Mouse (Mus musculus) regulatory T cell (primary cell): Measurements from ENCODE around the gene Antxrl.

Source experiments
- in situ Hi-C: fragments of 300-600 bp; cut with MboI, MseI; formaldehyde crosslinking; loops from one replicate; pipeline ENCODE4 v1.15.1; 2025; ENCODE audit warnings: high pct_unique_total_duplicates

The Antxrl gene

DNA sequence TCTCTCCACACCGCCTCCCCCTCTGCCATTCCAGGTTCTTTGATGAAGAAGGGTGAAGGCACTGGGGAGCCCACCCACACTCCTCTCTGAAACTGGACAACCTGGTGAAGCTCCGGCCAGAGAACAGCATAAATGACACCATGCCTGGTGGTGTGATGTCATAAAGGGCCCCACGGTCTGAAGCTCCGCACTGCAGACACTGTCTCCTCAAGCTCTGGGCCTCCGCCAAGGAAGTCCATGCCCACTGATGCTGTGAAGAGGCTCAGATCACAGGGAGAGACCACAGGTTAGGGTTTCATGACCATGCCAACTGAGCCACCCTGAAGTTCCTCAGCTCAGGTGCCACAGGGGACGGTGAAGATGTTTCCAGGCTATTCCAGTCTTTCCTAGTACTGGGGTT is at the start of gene Antxrl:
TSS of gene Antxrl (plus strand) at position 192 of the 400 bp plus-strand sequence.
- in situ Hi-C loops: no loop called here

DNA sequence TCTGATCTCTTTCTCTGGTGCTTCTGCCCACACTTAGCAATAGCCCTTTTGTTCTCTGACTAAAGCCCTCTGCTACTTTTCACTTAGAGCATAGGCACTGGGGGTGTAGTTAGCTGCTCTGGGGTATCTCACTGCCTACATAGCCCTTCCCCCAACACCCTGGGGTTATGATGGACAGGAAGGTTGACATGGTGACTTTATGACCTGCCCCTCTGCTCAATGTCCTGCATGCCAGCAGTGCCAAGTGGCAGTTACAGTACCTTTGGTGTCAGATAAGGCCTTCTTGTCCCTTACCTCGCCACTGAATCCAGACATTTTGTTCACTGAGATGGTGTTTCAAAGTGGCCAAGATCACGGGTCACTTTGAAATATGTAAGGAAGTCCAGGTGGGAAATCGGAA is 37.4 kb upstream of the Antxrl start, which contains the start of gene Gm30083:
TSS of gene Gm30083 (minus strand) at position 120 of the 400 bp plus-strand sequence.
- in situ Hi-C loops: no loop called here

DNA sequence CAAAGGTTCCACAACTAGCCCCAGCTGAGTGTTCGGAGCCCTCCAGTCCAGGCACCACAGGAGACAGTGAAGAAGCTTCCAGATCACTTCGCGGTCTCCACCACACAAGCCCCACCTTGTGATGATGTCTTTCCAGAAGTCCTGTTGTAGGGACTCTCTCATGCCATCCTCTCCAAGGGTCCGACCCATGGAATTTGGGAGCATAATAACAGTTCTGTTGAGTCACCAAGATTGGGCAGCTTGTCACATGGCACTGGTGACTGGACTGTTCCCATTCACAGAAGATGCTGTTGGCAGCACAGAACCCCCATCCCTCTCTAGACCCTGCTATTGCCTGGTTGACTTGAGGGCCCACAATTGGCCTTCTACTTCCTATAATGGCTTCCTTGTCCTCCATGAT is 36.1 kb upstream of the Antxrl start, which contains the start of gene Gm5460:
TSS of gene Gm5460 (plus strand) at position 378 of the 400 bp plus-strand sequence.
- in situ Hi-C loops: no loop called here

DNA sequence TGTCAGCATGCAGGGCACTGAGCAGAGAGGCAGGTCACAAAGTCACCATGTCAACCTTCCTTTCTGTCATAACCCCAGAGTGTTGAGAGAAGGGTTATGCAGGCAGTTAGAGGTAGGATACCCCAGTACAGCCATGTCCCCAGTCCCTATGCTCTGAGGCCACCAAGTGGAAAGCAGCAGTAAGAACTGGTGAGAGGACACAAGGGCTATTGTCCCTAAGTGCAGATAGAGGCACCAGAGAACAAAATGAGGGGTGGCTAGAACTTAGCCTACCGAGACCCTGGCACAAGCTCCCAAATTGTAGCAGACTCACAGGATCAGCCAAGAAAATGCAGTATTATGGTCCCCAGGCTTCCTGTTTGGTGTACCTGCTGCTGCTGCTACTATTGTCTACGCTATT is 35.6 kb upstream of the Antxrl start:
- in situ Hi-C loops: no loop called here

DNA sequence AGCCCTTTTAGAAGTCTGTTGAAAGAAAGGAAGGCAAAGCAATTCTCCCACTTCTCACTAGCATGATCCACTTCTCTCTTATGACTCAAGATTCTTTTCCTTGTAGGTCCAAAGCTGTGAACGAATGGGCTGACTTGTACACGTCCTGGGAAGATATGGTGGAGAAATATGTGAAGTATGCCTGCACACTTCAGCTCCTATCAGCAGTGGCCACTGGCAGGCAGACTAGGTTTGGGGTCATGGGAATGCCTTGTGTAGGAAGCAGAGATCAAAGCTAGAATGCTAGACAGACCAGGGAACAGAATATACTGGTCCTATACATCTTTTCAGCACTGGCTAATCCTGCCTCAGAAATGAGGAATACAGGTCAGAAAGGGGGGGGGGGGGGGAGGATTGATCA is 25.8 kb upstream of the Antxrl start:
- in situ Hi-C loops: loop anchor here (10.0 kb wide), 1 partner anchor 1558 kb away; no protein-coding TSS in a partner anchor

DNA sequence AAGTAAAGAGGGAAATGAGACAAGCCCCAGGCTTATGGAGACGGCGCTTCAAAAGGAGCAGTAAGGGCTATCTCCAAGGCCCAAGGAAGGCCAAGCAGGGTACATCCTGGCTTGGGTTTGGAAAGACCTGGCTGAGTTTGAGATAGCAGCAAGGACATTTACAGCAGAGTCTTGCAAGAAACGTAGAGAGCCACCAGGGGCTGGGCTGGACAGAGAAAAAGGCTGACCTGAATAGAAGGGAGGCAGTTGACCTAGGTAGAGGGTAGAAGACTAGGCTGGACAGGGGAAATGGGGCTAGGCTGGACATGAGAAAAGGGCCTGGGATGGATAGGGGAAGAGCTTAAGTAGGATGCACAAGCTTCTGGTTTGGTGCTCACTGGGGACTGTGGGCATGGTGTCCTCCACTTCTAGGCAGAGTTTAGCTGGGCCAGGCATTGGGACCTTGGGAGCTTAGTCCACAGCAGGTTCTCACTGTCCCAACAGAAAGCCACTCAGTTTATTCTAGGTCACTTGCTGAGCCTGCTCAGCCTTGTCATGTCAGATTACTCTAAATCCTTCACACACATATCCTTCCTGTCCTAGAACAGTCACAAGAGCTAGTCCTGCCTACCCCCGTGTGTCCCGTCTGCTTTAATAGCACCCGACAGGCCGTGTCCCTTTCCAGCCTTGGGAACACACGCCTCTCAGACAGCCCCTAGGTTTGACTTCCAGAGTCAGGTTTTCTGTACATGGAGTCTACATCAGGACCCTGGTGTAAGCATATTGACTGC is 18.5 kb upstream of the Antxrl start:
- in situ Hi-C loops: no loop called here

DNA sequence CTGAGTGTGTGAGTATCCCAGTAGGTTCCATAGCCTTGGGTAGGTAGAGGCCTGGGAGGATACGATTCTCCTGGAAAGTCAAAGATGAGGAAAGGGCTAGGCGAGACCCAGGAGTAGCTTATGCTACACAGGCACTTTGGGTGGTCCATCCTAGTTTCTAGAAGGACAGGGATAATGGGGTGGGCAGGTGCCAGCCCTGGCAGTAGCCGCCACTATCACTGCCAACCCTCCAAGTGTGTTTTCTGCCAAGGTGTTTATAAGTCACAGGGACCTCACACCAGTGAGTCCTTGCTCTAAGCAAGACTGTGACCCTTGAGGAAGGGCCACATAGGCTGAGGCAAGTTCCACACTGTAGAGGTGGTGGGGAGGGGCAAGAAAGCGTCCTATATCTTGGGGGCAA is 11.3 kb upstream of the Antxrl start:
- in situ Hi-C loops: no loop called here

DNA sequence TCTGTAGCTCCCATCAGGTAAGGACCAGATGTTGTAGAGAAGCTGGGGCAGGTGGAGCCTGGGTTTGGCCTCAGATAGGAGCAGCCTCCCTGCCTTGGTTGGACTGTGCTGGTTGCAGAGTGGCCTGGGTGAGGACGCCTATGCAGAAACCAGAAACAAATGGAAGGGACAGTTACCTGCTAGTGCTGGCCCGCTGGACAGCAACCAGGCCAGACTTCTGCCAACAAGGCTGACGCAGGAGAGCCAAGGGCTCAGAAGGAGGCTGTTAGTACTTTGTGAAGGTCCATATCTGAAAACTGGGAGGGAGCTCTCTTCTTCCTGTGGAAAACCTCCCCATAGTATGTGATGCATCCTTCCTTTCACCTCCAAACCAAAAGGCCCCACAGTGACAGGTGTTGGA is 9.2 kb upstream of the Antxrl start:
- in situ Hi-C loops: no loop called here

DNA sequence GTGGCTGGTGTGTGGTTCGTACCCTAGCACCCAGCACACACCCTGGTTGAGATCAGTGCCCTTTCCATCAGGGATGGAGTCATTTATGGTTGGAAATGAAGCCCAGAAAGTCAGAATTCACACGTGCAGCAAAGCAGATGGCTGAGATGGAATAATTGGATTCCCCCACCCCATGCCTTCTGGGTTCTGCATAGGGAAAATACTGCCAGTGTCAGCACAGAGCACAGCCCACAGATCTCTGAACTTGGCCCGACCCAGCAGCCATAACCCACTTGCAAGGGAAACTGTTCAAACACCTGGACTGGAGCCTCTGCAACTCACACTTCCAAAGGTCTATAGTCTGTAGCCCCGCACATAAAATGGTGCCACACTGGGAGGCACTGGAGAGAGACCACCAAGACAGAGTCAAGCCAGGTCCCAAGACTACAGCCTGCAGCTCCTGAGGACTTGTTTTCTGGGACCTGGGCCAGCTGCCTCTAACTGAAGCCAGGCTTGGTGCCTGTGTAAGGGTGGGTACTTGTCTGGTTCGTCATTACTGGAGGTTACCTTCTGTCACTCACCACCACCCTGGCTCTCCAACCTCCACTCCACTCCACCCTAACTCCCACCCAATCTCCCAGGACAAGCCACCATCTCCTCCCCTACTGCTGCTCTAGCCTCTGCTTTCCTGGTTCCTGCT is 2.3 kb upstream of the Antxrl start:
- in situ Hi-C loops: no loop called here

DNA sequence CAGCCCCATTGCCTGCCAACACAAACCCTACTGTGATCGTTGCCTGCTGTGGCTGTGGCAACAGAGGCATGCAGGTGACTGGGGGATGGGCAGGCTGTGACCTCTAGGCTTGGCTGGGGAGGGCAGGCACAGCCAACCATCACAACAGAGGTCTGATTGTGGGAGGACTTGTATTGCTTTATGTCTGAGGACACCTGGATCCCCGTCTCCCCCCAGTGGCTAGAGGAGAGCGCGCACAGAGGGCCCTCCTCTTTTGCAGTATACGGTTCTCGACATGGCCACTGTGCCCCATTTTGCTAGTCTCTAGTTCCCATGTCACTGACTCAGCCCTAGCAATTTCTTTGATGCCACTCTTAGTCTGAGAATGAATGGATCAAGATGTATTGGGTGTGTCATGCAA is 19.2 kb downstream of the Antxrl start:
- in situ Hi-C loops: no loop called here

DNA sequence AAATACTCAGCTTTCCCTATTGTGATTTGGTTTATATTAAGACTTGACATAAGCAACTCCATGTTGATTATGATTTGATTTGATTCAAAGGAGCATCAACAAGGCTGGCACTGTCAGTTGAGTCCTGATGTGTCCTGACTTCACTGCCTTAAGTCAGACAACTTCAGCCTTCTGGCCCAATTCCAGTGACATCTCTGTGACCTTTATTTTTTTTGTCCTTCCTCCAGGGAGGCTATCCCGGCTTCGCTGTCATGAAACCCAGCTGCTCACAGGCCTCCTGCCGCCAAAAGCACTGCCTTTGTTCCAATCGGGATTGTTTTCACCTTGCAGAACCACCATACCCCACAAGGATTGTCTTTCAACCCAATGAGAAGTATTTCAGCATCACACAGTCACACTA is 22.8 kb downstream of the Antxrl start:
- in situ Hi-C loops: loop anchor here (25.0 kb wide), 1 partner anchor 487 kb away; no protein-coding TSS in a partner anchor

DNA sequence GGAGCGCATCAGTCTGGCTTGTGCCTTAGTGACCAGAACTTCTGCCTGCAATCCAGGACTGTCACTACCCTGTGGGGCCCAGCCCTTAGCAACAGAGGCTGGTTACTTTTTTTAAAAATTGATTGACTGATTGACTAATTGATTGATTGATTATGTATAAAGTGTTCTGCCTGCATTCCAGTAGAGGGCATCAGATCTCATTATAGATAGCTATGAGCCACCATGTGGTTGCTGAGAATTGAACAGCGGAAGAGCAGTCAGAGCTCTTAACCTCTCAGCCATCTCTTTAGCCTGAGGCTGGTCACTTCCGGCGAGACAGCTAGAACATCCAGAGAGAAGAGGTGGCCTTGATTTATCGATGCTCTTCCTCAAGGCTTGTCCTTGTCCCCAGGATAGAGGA is 24.7 kb downstream of the Antxrl start:
- in situ Hi-C loops: loop anchor here (25.0 kb wide), 1 partner anchor 485 kb away; no protein-coding TSS in a partner anchor

DNA sequence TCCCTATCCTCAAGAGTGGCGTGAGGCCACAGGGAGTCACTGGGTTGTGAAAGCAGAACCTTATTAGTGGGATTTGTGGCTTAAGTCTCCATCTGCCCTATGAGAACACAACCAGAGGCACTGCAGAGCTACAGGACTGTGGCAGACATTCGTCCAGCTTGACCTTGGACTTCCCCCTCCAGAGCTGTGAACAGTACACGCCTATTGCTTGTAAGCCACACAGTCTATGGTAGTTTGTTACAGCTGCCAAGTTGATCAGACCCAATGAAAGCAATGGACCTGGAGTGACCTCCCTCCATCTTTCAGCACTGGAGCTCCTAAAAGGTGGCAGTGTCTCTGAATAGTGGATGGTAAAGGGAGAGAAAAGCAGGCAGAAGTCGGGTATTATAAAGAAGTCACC is 25.8 kb downstream of the Antxrl start:
- in situ Hi-C loops: loop anchor here (25.0 kb wide), 1 partner anchor 484 kb away; no protein-coding TSS in a partner anchor

DNA sequence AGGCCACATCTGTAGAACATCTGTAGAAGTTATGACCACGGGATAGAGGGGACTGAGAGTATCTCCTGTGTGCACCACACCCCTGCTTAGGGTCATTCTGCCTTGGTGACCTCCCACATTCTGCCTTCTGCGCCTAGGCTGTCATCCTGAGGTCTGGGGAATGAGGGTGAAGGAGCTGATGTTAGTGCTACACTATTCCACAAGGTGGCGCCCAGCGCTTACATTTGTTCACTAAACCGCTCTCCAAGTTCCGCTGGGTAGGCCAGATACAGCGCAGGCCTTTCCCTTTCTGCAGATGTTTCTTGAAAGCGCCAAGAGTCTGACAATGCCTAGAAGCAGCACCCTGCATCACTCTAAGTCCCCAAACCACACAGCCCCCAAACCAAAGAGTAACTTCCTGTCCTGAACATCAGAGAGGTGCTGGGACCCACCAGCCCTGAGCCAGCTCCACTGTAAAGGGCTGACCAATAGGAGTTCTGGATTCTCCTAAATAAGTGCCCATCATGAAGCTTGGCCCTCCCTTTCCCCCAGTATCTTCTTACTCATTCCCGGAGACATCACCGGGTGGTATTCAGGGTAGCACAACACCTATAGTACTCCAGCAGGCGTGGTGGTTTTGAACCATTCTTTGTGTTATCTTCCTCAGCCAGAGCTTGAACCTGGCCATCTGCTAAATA is 28.0 kb downstream of the Antxrl start:
- in situ Hi-C loops: loop anchor here (25.0 kb wide), 1 partner anchor 482 kb away; no protein-coding TSS in a partner anchor

DNA sequence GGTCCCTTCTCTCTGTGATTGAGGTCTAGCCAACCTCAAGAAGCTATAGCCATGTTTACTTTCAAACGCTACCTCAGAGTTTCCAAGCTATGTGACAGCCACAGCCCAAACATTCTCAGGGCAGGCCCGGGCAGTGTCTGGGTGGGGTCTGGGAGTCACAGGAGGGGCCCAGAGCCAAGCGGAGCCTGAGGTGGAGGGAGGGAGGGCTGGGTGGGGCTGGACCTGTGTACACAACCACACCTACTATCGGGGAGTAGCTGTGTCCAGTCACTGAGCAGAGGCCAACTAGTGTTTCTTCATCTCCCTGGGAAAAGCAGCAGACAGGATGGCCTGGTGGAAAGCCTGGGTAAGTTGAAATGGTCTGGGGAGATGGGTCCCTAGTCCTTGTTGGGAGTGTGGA is 33.2 kb downstream of the Antxrl start, which contains the start of gene Anxa8:
TSS of gene Anxa8 (plus strand) at position 251 of the 400 bp plus-strand sequence.
- in situ Hi-C loops: loop anchor here (25.0 kb wide), 1 partner anchor 477 kb away; no protein-coding TSS in a partner anchor

DNA sequence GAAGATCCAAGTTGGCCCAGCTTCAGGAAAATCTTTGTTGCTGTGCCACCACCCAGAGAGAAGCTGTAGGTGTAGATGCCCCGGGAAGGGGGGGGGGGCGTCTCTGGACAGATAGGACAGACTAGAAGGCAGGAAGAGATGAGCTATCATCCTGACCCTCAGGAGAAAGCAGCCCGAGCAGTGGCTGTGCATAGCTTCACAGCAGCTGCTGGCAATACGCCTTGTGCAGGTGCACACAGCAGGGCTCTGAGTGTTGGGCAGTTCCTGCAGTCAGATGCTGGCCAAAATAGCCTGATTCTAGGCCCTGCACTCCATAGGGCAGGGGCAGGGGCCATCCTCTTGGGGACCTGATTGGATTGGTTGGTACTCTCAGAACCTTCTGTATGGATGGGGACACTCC is 34.3 kb downstream of the Antxrl start:
- in situ Hi-C loops: loop anchor here (25.0 kb wide), 1 partner anchor 475 kb away; no protein-coding TSS in a partner anchor

DNA sequence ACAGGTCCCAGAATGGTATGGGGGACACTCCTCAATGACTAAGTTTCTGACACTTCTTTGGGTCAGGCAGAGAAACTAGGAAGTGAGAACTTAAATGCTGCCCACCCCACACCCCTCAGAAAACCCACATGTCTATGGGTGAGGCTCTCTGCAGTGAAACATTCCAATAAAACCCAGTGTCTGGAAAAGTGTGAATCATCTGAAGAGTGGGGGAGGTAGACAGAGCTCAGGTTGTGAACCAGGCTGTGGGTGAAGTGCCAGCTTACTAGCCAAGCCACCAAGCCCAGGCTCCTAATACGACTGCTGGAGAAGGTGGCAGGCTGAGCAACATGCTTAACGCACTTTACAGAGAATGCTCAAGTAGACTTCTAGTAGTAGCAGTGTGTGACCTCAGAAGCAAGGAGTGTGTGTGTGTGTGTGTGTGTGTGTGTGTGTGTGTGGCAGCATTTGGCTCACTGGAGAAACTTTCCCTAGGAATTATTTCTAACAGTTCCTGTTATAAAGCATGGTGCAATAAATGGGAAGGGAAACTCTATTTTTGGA is 35.4 kb downstream of the Antxrl start:
- in situ Hi-C loops: loop anchor here (25.0 kb wide), 1 partner anchor 474 kb away; no protein-coding TSS in a partner anchor

DNA sequence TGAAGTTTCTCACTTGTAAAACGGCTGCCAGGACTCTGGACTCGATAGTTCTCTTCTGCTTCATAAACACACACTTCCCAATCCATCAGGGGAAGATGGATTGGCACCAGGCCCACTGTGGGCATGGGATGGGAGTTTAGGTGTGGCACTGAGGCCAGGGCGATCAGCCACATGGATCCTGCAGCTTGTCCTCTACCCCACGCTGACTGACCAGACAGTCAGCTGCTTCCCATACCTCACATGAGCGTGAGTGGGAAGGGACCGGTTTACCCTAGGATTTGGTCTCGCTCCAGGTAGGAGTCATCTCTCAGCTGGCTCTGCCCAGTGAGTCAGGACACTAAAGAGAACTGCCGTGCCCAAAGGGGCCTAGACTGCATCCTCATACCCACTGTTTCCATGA is 37.3 kb downstream of the Antxrl start:
- in situ Hi-C loops: loop anchor here (25.0 kb wide), 1 partner anchor 473 kb away; no protein-coding TSS in a partner anchor

DNA sequence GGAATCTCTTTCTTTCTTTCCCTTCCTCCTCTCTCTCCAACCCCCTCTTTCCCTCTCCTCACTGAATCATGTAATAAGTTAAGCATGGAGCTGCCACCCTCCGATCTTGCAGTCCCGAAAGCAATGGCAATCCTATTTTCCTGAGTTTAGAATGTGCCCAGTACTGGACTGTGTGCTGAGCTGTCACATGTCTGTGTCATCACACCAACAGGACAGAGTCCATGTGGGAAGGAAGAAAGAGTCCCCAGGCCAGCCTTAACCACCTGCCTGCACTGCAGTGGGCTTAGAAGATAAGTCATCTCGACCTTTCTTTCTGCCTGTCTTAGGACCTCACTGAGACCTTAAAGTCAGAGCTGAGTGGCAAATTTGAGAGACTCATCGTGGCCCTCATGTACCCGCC is 39.0 kb downstream of the Antxrl start:
- in situ Hi-C loops: loop anchor here (25.0 kb wide), 1 partner anchor 471 kb away; no protein-coding TSS in a partner anchor

DNA sequence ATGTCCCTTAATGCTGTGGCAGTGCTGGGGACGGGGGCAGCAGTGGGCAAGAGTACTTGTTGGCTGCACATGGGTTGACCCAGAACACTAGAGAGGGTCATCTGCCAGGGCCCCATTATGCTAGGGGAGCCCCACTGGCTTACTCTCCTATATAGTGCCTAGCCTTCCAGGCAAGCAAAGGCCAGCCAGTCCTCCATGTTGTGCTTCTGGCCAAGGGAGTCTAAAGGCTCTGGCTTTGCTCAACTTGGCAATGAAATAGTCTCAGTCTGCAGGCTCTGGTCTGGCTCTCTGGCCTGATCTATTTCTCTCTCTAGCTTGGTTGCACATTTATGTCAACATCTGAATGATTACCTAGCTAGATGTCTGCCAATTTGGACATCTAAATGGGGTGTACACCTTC is 40.3 kb downstream of the Antxrl start:
- in situ Hi-C loops: loop anchor here (25.0 kb wide), 1 partner anchor 469 kb away; no protein-coding TSS in a partner anchor

DNA sequence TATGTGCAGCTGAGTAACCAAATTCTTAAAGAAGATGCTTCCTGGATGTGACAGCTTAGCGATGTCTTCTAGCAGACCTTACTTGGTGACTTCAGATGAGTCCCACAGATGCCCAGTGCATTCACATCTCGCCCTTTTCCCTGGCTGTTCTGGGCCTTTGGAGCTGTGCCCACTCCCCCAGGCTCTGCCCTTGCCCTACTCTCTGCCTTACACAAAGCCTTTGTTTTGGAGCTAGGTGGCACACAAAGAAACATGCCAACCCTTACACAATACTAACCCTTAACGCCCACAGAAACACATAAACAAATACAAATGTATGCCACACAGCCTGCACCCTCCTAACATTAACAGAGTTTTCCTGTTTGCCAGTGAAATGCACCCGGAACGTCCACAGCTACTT is 43.7 kb downstream of the Antxrl start:
- in situ Hi-C loops: loop anchor here (25.0 kb wide), 1 partner anchor 466 kb away; no protein-coding TSS in a partner anchor
